Mouse (Mus musculus): ENCODE data around the gene Tspo2. TPM values are rescaled to one million over a fixed set of nuclear protein-coding genes. Genes with fewer than 3 reads are reported as not detected.
A peak's percentile ranks its signal among the peaks of the same experiment; 100 is the strongest.

Tspo2 gene
- polyA plus RNA-seq, 1 experiment from 2014 or later: 1.9 TPM

DNA sequence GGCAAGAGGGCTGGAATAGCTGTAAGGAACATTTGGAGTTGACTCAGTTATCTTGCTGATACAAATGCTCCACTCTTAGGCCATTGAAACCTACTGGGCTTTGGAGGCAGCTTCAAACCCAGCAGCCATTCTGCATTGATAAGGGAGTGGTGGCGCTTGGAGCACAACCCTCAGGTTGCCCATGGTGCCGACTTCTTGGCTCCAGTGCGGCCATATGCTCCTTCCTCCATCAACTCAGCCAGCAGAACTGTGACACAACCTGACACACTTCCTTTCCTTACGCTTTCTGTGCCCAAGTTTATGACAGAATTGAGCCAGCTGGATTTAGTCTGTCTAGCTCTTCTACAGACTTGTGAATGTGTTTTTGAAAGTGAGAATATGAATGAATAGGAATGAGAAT lies 44.2 kb downstream of the Tspo2 start:
- Histone ChIP-seq H3K9me3 (ENCODE audit: control insufficient read depth, low read length) (no peaks in the 10 kb centered on the region), H3K36me3 (ENCODE audit: control insufficient read depth, insufficient read depth, low read length) (peaks cover 6% of the 10 kb centered on the region; the same call in 1 of the 2 replicates), H3K4me2 (replicated peaks; ENCODE audit: low read depth, low read length) (0 out of 2 replicates have a peak overlapping the region, but pooled peaks have one; percentile 77), H3K4me3 (ENCODE audit: low read length) (no peak overlapping the region), H3K9ac (ENCODE audit: low read depth, low read length) (peak overlapping the region; percentile 99; the same call in 1 of the 2 replicates), H3K27me3 (ENCODE audit: control insufficient read depth, insufficient read depth, low read length) (no peaks in the 10 kb centered on the region), H3K4me1 (ENCODE audit: control insufficient read depth, insufficient read depth, low read length) (peaks cover 17% of the 10 kb centered on the region), H3K27ac (ENCODE audit: low read depth, low read length) (no peak overlapping the region)
- 75% methylated on average over 4 of the region's 4 CpGs for WGBS
- no peak for ATAC-seq (ENCODE audit: low FRiP score, low TSS enrichment)

- Histone ChIP-seq H3K9me3 (ENCODE audit: control insufficient read depth, low read length) (no peaks in the 10 kb centered on the region), H3K4me2 (replicated peaks; ENCODE audit: low read depth, low read length) (no peak overlapping the region)
- WGBS: 90% methylated on average over 1 of the region's 1 CpGs
These were observed 46.6 kb downstream of the Tspo2 start for GRCm38 (mm10) chr17:48404706-48405105.

DNA sequence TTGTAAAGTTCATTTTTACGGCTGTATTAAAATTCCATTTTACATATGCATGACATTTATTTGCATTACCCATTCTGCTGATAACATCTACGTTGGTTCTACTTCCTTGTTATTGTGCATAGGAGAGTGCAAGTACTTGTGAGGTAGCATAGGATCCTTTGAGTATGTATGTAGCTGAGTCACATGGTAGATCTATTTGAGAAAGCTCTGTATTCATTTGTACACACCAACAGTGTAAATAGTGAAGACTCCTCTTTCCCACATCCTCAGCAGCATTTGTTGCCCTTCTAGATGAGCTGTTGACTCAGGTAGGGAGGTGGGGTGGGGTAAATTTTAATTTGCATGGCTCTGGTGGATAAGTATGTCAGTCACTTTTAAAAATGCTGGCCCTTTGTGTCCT lies 47.5 kb downstream of the Tspo2 start:
- no peak overlapping the region for H3K4me2 ChIP-seq (replicated peaks; ENCODE audit: low read depth, low read length)
- no peak overlapping the region for H3K27ac ChIP-seq (ENCODE audit: low read depth, low read length)
- H3K36me3 ChIP-seq (ENCODE audit: control insufficient read depth, insufficient read depth, low read length): peaks cover 19% of the 10 kb centered on the region
- no peak for ATAC-seq (ENCODE audit: low FRiP score, low TSS enrichment)
- H3K4me1 ChIP-seq (ENCODE audit: control insufficient read depth, insufficient read depth, low read length): peaks cover 7% of the 10 kb centered on the region; the same call in 1 of the 2 replicates
- H3K9ac ChIP-seq (ENCODE audit: low read depth, low read length): no peak overlapping the region
- H3K9me3 ChIP-seq (ENCODE audit: control insufficient read depth, low read length): no peaks in the 10 kb centered on the region
- no peak overlapping the region for H3K4me3 ChIP-seq (ENCODE audit: low read length)
- WGBS: 86% methylated on average over 2 of the region's 2 CpGs
- no peaks in the 10 kb centered on the region for H3K27me3 ChIP-seq (ENCODE audit: control insufficient read depth, insufficient read depth, low read length)

More at GRCm38 (mm10) chr17:48404706-48405105, 46.6 kb downstream of the Tspo2 start:
- Histone ChIP-seq H3K27ac (ENCODE audit: low read depth, low read length) (no peak overlapping the region), H3K36me3 (ENCODE audit: control insufficient read depth, insufficient read depth, low read length) (peaks cover 11% of the 10 kb centered on the region), H3K27me3 (ENCODE audit: control insufficient read depth, insufficient read depth, low read length) (no peaks in the 10 kb centered on the region), H3K4me1 (ENCODE audit: control insufficient read depth, insufficient read depth, low read length) (peaks cover 7% of the 10 kb centered on the region; the same call in 1 of the 2 replicates), H3K9ac (ENCODE audit: low read depth, low read length) (no peak overlapping the region), H3K4me3 (ENCODE audit: low read length) (no peak overlapping the region)
- no peak for ATAC-seq (ENCODE audit: low FRiP score, low TSS enrichment)

GRCm38 (mm10) chr17:48402751-48403150 lies 48.6 kb downstream of the Tspo2 start:
- WGBS: 92% methylated on average over 3 of the region's 3 CpGs
- H3K27me3 ChIP-seq (ENCODE audit: control insufficient read depth, insufficient read depth, low read length): no peaks in the 10 kb centered on the region
- peaks cover 7% of the 10 kb centered on the region; the same call in 1 of the 2 replicates for H3K4me1 ChIP-seq (ENCODE audit: control insufficient read depth, insufficient read depth, low read length)
- no peak overlapping the region for H3K27ac ChIP-seq (ENCODE audit: low read depth, low read length)
- no peak overlapping the region for H3K9ac ChIP-seq (ENCODE audit: low read depth, low read length)
- H3K9me3 ChIP-seq (ENCODE audit: control insufficient read depth, low read length): no peaks in the 10 kb centered on the region
- H3K4me3 ChIP-seq (ENCODE audit: low read length): no peak overlapping the region
- H3K4me2 ChIP-seq (replicated peaks; ENCODE audit: low read depth, low read length): no peak overlapping the region
- no peak for ATAC-seq (ENCODE audit: low FRiP score, low TSS enrichment)
- peaks cover 30% of the 10 kb centered on the region for H3K36me3 ChIP-seq (ENCODE audit: control insufficient read depth, insufficient read depth, low read length)

DNA sequence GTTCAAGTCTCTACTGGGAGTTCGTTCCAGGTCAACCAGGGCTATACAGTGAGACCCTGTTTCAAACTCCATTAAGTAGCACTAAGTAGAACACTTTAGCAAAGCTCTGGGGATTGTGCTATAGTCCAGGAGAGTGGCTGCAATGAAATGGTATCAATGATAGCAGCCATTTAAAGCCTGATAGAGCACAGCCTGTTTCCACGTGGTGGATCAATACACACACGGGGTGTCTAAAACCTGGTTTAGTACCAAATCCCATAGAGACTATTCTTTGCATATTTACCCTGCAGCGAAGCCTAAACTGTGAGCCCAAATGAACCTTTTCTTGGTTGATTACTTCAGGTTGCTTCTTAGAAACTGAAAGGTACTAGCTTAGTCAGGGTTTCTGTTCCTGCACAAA lies 49.6 kb downstream of the Tspo2 start:
- H3K9ac ChIP-seq (ENCODE audit: low read depth, low read length): no peak overlapping the region
- H3K27me3 ChIP-seq (ENCODE audit: control insufficient read depth, insufficient read depth, low read length): no peaks in the 10 kb centered on the region
- H3K4me3 ChIP-seq (ENCODE audit: low read length): no peak overlapping the region
- no peak overlapping the region for H3K4me2 ChIP-seq (replicated peaks; ENCODE audit: low read depth, low read length)
- no peak for ATAC-seq (ENCODE audit: low FRiP score, low TSS enrichment)
- H3K27ac ChIP-seq (ENCODE audit: low read depth, low read length): no peak overlapping the region
- peaks cover 36% of the 10 kb centered on the region for H3K36me3 ChIP-seq (ENCODE audit: control insufficient read depth, insufficient read depth, low read length)
- H3K9me3 ChIP-seq (ENCODE audit: control insufficient read depth, low read length): no peaks in the 10 kb centered on the region
- 88% methylated on average over 4 of the region's 4 CpGs for WGBS
- no peaks in the 10 kb centered on the region for H3K4me1 ChIP-seq (ENCODE audit: control insufficient read depth, insufficient read depth, low read length)

Other genes starting within 250 kb of the Tspo2 start
- gene Trem1, start 218.8 kb downstream of the Tspo2 start, polyA plus RNA-seq (2014; fragmentation: Nextera tagmentation; extraction: Ambion mirVana): not detected in 2 replicates
- gene Trem3, start 203.7 kb downstream of the Tspo2 start, polyA plus RNA-seq (2014; fragmentation: Nextera tagmentation; extraction: Ambion mirVana): not detected in 2 replicates
- 0.19 and 0.43 TPM in 2 replicates for gene Treml4, start 187.2 kb downstream of the Tspo2 start, polyA plus RNA-seq (2014; fragmentation: Nextera tagmentation; extraction: Ambion mirVana)
- gene Treml2, start 152.0 kb downstream of the Tspo2 start, polyA plus RNA-seq (2014; fragmentation: Nextera tagmentation; extraction: Ambion mirVana): 0.16 TPM in 1 of 2 replicates, not detected in the other
- gene B430306N03Rik, start 135.4 kb downstream of the Tspo2 start, polyA plus RNA-seq (2014; fragmentation: Nextera tagmentation; extraction: Ambion mirVana): 0.10 and 0.49 TPM in 2 replicates
- 2.0 and 2.8 TPM in 2 replicates for gene Trem2, start 105.1 kb downstream of the Tspo2 start, polyA plus RNA-seq (2014; fragmentation: Nextera tagmentation; extraction: Ambion mirVana)
- 0.67 and 0.76 TPM in 2 replicates for gene Treml1, start 91.6 kb downstream of the Tspo2 start, polyA plus RNA-seq (2014; fragmentation: Nextera tagmentation; extraction: Ambion mirVana)
- 16.4 and 26.7 TPM in 2 replicates for gene Nfya, start 41.6 kb downstream of the Tspo2 start, polyA plus RNA-seq (2014; fragmentation: Nextera tagmentation; extraction: Ambion mirVana)
- gene Oard1, start 41.5 kb downstream of the Tspo2 start, polyA plus RNA-seq (2014; fragmentation: Nextera tagmentation; extraction: Ambion mirVana): 82.5 and 101 TPM in 2 replicates
- 0.69 and 0.89 TPM in 2 replicates for gene Apobec2, start 18.6 kb downstream of the Tspo2 start, polyA plus RNA-seq (2014; fragmentation: Nextera tagmentation; extraction: Ambion mirVana)
- 3.5 and 4.7 TPM in 2 replicates for gene Unc5cl, start 3.4 kb upstream of the Tspo2 start, polyA plus RNA-seq (2014; fragmentation: Nextera tagmentation; extraction: Ambion mirVana)

All from kidney, embryonic 14.5 days (tissue).